Mouse (Mus musculus) testis, adult 2 months (tissue): ENCODE data around the gene Spag4.
"Not testable (repeated sequence)": the region's sequence is repeated elsewhere in the genome, so short reads cannot be mapped to it uniquely, and the experiment has no call there.

Experiments
- CTCF ChIP-seq: fragments of 200-500 bp; IDR thresholded peaks from 2 replicates; pipeline ENCODE4 v1.5.1; 2012; ENCODE audit warnings: low read depth, mild to moderate bottlenecking, inconsistent platforms, low read length, moderate library complexity; ENCODE audit not compliant: control insufficient read depth, insufficient read depth, insufficient replicate concordance
- POLR2A ChIP-seq: fragments of 200-500 bp; IDR thresholded peaks from 2 replicates; pipeline ENCODE4 v1.6.1; 2012; ENCODE audit warnings: low read depth, mild to moderate bottlenecking, inconsistent platforms, low read length, moderate library complexity; ENCODE audit not compliant: control insufficient read depth

- not testable (repeated sequence) for TF ChIP-seq CTCF, POLR2A
Observed at GRCm38 (mm10) chr2:156112080-156112423, 47.1 kb downstream of the Spag4 start.
